Mouse (Mus musculus) megakaryocyte-erythroid progenitor cell, adult 5-6 weeks (primary cell): Measurements from ENCODE around the gene Prmt3. TPM values are rescaled to one million over a fixed set of nuclear protein-coding genes. Genes with fewer than 3 reads are reported as not detected.

Source experiments
- ATAC-seq: replicated peaks from 2 replicates; pipeline ENCODE4 v1.8.0; 2016; ENCODE audit warnings: mild to moderate bottlenecking, inconsistent platforms; ENCODE audit not compliant: severe bottlenecking, poor library complexity, low FRiP score, low TSS enrichment
- total RNA-seq, 2 experiments: library from RNA; stranded (forward) in 1 of 2; stranded (reverse) in 1 of 2; fragments of 200-1000, 215-1000 nt in 1 of 2; fragments of >200 nt in 1 of 2; fragmentation: Nextera tagmentation in 1 of 2; gene quantifications; 2 replicates each; pipeline ENCODE4 v1.2.3; 2014 to 2017

Gene Prmt3
- total RNA-seq, 2 experiments from 2014 or later = 72.9 to 84.2 TPM

DNA sequence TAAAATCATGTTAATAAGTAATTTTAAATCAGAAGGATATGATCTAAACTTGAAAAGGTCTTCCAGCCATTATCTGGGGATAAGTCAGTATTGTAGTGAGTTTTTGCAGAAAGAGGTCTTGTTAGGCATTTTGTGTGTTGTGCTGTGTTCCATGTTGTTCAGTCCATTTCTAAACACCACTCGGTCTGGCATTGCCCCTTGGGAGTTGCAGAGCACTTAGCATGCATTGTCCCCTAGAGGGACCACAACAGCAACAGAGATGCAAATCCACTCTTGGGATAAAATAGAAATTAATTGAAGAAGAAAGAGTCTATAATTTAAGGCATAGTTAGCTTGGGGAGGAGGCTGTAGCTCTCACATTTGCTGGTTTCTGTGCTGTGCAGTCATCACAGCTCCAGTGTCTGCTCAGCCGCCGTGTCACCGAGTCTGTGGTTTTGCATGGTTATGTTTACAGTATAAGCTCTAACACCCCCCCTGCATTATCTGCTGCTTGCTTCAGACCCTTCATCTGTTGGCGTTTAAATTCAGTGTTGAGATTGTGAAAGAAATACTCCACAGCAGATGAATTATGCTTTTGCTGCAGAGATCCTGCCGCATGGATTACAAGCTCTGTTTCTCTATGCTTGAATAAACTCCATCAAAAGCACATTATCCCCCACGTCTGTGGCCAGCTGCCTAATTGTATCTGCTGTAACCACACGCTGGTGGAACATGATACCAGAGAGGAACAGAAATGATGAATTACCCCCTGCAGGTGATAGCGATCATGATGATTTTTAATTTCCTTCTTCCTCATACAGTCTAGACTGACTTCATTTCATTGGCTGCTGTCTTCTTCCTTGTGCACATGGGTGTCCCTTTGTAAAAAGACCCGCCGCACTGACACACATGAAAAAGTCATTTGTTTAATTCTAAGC lies 64.5 kb downstream of the Prmt3 start:
- ATAC-seq = peak; percentile 72

DNA sequence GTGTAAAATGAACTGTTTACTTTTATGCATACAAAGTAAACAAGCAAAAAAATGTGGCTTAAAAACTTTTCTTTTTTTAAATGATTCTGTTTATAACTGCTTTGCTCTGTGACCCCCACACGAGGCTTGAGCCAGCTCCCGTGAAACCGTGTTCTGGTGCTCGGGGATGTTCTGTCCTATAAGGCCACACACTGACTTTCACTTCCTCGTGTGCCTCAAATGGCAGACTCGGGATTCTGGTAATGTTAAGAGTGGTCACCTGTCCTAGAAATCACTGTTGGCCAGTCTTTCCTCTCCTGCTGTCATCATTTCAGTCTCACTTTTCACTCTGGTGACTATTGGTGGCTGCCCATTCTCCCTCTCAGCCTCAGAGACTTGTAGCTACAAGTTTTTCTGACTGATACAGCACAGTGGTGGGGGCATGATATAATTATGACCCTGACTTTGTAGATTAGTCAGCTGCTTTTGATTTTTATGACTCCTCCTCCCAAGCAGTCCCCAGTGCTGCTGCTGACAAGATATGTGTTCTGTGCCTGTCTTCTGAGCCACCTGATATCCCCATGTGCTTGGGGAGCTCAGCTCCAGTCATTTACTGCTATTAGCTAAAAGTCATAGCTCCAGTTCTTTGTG lies 65.3 kb downstream of the Prmt3 start:
- ATAC-seq = peak; percentile 92

DNA sequence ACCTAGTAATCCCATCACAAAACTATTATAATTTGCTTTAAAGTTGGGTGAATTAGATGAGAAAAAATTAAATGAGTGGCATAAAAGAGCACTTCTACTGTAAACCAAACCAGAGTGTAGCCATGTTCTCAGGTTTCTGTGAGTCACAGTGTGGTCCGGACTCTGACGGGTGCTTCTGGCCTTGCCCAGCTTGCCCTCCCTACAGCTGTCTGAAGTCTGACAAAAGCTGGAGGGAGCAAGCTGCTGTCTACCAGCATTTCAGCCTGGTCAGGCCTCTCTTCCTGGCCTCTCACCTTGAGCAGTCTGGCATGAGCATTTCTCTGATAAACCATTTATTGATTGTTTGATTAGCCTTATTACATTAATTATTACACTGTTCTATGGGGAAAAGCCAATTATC lies 69.8 kb downstream of the Prmt3 start:
- ATAC-seq = no peak

DNA sequence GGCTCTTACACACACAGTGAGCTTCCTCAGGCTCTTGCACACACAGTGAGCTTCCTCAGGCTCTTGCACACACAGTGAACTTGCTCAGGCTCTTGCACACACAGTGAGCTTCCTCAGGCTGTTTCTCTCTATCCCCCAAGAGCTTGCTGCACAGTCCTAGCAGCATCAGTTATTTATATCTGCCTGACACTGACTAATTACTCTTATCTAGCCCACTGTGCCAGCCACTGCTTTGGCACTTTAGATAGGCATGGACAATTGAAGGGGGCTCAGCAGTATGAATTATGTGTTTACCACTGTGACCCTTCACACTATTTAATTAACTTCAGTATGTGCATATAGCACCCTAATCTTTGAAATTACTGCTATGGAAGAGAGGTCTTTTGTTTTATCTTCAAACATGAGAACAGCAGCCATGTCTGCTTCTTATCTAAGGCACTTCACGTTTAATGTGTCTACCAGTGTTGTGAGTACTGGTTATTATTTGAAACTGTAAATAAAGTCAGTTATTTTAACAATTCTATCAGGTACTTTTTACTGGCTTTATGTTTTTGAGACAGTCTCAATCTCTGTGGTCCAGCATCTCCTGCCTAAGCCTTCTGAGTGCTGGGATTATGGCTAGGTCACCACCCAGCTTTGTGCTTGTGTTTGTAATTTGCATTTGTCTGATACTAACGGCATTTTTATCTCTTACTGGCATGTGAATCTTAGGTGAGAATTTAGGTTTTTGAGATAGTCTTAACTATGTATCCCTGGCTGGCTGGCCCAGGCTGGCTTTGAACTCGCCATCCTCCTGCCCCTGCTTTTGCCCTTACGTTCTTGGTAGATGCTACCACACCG lies 75.4 kb downstream of the Prmt3 start:
- ATAC-seq = peak; percentile 83

DNA sequence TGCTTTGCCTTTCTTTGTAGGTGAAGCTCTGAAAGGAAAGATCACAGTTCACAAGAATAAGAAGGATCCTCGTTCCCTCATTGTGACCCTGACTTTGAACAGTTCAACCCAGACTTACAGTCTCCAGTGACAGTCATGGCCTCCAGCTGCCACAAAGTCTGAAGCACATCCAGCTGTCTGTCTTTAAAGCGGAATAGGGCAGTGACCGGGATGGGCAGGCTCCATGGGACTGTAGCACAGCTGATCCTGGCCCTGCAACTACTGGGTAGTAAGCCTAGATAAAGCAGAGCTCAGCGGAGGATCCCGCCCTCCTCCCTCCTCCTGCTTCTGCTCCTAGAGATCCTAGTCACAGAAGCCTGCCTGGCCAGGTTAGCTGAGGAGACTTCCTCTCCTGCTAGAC lies 79.2 kb downstream of the Prmt3 start:
- ATAC-seq = no peak

DNA sequence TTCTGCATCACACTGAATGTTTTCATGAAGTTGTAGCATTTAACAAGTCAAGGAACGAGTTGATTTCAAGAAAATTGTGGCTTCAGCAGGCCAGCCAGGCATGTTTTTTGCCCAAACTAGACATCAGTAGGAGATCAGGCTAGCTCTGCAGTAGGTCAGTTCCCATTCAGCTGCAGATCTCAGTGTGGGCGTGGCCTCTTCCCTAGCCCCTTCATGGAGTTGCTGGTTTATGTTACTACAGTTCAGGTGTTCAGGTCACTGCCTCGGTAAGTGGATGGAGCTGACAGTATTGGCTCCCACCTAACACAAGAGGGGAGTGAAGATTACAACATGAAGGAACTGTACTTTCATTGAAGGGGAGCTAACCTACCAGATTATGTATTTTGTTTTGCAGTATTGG lies 80.1 kb downstream of the Prmt3 start:
- ATAC-seq = no peak

DNA sequence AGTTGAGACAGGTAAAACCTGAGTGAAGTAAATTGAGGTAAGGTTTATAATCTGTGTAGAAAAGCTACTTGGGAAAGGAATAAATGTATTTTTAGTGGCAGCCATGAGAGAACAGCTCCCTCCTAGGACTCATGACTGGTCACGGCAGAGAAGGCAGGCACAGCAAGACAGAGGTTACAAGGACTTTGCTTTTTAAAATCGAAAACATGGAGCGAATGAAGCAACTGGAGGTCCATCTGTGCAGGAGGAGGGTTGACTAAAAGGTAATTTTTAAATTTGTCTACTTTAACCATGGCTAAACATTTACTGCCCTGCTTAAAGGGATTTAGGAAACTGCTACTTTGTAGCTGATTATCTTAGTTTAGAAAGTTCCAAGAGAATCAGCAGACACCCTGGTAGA lies 81.7 kb downstream of the Prmt3 start:
- ATAC-seq = no peak

DNA sequence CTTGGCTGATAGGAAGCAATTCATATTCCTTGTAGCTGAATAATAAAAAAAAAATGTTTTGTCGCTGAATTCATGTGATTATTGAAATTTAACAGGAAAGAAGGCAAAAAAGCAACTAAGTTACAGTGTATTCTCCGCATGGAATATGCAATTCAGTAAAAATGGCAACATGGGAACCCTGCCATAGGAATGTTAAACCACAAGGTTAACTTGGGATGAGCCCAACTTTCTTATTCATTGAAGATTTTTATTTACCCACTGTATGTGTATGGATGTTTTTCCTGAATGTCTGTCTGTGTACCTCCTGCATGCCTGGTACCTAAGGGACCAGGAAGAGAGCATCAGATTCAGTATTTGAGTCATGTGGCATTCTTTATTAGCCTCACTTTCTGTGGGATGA lies 83.0 kb downstream of the Prmt3 start:
- no peak for ATAC-seq

DNA sequence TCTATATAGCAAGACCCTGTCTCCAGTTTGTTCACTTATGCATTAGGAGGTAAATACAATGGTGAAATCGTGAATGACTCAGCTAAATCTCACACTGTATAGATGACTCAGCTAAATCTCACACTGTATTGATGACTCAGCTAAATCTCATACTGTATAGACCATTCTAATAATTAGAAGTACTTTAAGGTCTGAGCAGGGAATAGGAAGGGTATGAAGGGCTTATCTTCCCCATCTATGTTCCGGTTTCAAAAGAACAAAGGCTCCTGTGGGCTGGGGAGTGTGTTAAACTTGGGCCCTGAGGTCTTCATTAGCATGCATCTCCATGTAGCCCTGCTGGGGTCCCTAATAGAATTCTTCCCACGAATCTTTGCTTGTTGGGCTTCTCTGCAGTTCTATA lies 85.6 kb downstream of the Prmt3 start:
- ATAC-seq = no peak

DNA sequence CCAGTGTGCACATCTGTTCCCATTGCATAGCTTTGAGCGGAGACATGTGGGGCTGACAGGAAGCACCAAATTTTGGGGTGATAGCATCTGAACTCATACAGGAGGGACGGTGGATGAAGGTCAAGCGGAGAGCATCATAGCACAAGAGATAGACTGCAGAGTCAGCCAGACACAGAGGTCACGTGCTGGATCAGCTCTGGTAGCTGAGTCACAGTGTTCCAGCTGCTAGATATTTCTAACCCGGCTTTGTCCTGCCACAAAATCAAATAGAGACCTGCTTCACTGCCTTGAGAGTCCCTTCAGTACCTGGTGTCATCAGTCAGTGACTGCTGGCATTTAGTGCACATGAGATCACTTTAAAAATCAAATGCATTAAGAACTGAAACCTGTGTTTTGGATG lies 91.5 kb downstream of the Prmt3 start:
- ATAC-seq = no peak

DNA sequence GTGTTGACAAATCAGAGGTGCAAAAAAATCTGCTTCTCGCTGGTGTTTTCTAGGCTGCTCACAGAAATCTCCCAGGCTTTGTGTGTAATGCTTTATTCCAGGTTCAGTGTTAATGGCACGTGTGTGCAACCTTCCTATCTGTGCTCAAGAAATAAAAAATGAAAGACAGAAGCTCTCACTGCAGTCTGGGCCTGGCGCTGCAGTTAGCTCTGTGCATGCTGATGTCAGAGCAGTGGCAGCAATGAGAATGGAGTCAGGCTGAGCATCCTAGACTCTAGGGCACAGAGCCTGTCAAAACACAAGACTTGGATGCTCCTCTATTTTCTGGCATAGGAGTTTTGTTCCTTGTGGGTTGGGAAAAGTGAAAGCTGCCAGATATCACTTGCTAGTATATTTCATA lies 92.1 kb downstream of the Prmt3 start:
- ATAC-seq = no peak

DNA sequence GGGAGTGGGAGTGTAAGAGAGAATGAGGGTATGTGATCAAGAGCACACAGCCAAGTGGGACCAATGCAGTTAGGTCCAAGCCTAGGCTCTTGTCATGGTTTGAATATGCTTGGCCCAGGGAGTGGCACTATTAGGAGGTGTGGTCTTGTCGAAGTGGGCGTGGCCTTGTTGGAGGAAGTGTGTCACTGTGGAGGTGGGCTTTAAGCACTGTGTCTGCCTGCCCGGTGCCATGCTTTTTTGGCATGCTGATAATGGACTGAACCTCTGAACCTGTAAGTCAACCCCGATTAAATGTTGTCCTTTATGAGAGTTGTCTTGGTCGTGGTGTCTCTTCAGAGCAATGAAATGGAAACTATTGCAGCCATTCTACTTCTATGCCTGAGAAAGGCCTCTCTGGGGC lies 99.2 kb downstream of the Prmt3 start:
- no peak for ATAC-seq

DNA sequence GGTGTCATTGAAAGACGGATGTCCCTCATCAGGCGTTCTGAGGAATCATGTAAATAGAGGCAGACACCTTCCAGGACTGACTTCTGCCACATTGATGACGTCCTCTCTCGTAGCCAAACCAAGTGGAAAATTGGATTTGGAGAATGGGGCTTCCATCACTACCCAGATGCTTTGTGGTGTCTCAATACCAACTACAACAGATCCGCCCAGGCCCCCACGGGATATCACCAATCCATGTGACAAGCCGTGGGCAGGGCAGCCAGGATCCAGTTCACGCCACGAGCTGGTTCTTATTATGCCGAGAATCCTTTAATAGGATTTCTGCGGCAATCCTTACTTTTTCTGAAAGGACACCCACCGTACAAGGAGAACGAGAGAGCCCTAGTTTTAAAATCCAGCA lies 100.9 kb downstream of the Prmt3 start:
- ATAC-seq = no peak

DNA sequence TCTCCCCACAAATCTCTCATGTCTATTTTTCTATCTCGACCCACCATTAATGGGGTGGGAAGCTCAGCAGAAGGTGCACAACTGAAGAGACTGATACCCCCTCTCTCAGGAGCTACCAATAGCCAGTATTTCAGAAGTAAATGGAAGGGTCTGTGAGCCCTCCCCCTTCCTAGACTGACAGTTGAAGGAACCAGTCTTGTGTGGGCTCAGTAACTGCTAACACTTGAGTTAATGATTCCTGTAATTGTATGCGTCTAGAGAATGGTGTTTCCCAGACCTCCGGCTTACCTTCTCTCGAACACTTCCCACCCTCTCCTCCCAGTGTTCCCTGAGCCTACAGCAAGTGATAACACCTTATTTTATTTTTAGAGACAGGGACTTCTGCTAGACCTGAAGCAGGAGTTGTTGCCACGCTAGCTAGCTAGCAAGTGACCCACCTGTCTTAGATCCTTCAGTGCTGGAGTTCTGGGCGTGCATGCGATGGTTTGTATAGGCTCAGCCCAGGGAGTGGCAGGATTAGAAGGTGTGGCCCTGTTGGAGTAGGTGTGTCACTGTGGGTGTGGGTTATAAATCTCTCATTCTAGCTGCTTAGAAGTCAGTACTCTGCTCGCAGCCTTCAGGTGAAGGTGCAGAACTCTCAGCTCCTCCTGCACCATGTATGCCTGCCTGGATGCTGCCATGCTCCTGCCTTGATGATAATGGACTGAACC lies 102.0 kb downstream of the Prmt3 start:
- ATAC-seq = no peak

DNA sequence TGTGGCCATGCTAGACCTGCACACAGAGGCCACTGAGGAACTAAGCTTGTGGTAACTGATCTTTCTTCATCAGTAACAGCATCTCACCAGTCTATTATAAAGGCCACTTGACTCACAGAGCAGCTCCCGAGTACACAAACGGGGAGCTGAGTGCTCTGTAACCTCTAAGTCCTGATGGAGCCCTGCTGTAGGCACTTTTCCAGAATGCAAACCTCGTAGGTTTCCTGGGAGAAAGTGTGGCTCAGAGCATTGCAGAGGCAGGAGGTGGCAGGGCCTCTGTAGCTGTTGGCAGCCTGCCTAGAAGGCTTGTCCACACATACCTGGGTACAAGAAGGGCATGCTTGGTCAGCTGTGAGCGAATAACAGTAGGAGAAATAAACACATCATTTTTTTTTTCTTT lies 104.1 kb downstream of the Prmt3 start:
- no peak for ATAC-seq

DNA sequence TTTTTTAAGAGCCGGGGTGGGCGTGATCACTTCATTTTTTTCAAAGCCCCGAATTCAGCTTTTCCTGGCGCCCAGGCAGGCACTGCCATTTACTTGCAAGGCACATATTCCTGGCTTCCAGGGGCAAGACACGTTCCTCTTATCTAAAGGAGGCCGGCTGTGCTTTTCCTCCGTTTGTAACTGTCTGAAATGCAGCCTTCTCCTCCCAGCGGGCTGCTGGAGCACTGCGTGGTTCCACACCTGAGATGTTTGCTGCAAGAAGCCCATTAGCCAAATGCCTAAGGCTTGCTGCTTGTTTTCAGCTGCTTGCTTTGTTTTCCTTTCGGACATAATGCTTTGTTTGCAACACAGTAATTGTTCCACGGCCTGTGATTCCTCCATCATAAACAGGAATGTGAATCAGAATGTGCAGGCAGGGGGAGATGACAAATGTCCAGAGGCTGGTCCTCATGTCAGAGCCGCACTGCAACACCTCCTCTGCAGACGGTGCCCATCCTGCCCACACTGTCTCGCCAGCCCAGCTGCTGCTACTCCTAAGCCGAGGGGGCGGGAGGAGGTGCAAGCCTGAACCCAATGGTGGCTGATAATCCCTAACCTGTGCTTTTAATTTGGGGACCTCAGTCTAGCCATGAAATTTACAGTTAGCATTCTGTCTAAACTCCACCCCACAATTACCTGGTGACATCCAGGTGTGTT lies 104.7 kb downstream of the Prmt3 start:
- ATAC-seq = peak; percentile 65; the same call in 1 of the 2 replicates

DNA sequence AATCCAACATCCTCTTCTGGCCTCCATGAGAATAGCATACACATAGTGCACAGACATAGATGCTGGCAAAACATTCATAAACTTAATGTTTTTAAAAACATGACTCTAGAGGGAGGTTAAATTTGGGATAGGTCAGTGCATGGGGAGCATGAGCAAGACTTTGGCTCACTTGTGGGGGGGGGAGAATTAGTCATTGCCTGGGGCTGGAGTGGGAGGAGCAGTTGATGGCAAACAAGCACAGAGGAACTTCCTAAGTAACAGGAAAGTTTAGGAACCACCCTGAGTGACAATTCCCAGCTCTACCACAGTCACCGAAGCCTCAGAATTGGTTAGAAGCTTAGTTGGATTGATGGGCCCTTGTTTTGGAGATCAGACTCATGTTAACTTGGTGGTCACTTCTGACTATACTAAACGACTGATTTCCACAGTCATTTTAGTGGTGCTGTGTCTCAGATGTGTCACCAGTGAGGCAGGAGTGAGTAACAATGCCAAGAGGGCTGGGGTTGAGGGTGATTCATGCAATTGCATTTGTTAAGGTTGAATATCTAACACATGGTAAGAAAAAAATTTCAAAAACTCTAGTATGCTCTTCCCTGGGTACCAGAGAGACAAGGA lies 109.7 kb downstream of the Prmt3 start:
- no peak for ATAC-seq

DNA sequence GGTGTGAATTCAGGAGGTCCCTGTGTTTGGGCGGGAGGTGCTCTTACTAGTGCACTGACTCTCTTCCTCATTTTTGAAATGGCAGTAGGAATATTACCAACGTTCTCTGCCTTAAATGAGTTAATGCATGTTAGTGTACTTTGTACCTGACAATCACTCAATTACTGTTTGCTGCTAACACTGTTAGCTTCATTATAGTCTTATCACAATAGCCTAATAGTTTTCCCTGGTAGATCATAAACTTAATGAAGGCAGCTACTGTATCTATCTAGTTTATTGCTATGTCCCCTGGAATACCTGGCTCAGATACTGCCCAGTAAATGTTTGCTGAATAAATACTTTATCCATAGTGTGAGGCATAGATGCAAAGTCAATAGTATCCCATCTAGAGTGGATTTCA lies 116.6 kb downstream of the Prmt3 start:
- ATAC-seq = no peak

DNA sequence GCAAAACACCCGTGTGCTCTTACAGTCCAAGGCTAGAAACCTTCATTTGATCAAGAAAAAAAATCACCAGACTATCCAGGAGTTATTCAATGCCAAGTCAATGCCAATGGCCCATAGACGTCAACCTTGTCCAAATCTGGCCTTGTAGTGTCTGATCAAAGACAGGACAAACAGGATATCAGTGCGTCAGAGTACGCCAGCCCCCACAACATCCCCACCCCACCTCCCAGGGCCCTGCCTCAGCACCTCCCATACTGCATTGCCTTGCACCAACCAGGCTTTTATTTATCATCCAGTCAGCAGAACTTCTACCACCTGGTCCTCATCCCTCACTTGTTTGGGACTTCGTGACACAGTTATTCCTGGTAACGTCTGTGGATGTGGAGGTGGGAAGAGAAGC lies 117.2 kb downstream of the Prmt3 start:
- ATAC-seq = no peak
